ENCODE assay signal across 1 mouse cellular context in the genomic region with DNA sequence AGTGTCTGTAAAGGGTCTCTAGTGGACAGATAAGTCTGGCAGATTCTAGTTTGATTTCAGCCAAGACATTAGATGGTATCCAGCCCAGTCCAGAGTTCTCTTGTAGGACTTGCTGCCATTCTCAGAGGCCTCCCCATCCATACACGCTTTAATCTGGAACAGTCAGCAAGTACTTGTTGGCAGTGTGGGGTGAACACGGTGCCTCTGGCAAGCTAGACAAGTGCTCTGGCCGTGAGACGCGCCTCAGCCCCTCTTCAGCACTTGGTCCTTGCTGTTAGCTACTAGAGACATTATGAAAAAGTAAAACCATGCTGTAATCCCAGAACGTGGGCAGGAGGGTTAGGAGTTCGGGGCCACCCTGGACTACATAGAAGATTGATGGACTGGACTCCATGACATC.
TF ChIP-seq lines count a peak whose summit lies in the region.

No protein-coding gene starts in this region.

TF ChIP-seq in CH12.LX, 34 proteins besides CTCF, POLR2A, EP300 and RAD21:
- TF ChIP-seq ZC3H11A (IDR thresholded peaks at IDR 0.05; ENCODE audit: low read depth, low read length) (no peak), TCF12 (IDR thresholded peaks at IDR 0.05; ENCODE audit: low read depth, low read length) (no peak), TBP (conservative IDR thresholded peaks at IDR 0.05; ENCODE audit: low read depth, low read length) (no peak), MEF2A (IDR thresholded peaks at IDR 0.05; ENCODE audit: borderline replicate concordance, low read depth, low read length) (no peak), RCOR1 (conservative IDR thresholded peaks at IDR 0.05; ENCODE audit: low read depth, low read length) (no peak), PAX5 (IDR thresholded peaks at IDR 0.05; ENCODE audit: low read length) (no peak), IRF4 (IDR thresholded peaks at IDR 0.05; ENCODE audit: low read depth, low read length) (no peak), ZNF384 (IDR thresholded peaks at IDR 0.05; ENCODE audit: low read depth, low read length) (no peak), BHLHE40 (IDR thresholded peaks at IDR 0.05; ENCODE audit: low read depth, low read length) (no peak), SMC3 (IDR thresholded peaks at IDR 0.05; ENCODE audit: low read depth, low read length) (no peak), JUND (conservative IDR thresholded peaks at IDR 0.05; ENCODE audit: low read depth, low read length) (no peak), MAFK (IDR thresholded peaks at IDR 0.05; ENCODE audit: insufficient replicate concordance, low read length) (no peak), MYC (IDR thresholded peaks at IDR 0.05; ENCODE audit: low read depth, low read length) (no peak), KAT2A (IDR thresholded peaks at IDR 0.05; ENCODE audit: insufficient replicate concordance, low read length) (no peak), MXI1 (IDR thresholded peaks at IDR 0.05; ENCODE audit: low read depth, low read length) (no peak), USF2 (conservative IDR thresholded peaks at IDR 0.05; ENCODE audit: low read depth, low read length) (no peak)
